7 mouse cellular contexts compared by ENCODE assay signal in genomic region chr1:119503181-119503580, GRCm38 (mm10). TPM values are rescaled to one million over a fixed set of nuclear protein-coding genes. Genes with fewer than 3 reads are reported as not detected.
DNase-seq lines count a peak whose midpoint lies in the region; ATAC-seq and TF ChIP-seq lines count a peak whose summit lies in the region.

No protein-coding gene starts in this region.

- peak overlapping the region; percentile 76 for H3K9ac ChIP-seq in lung, embryonic 15.5 days
- H3K9ac ChIP-seq in forebrain, embryonic 14.5 days (ENCODE audit: low read length) = 0 out of 2 replicates have a peak overlapping the region, but pooled peaks have one; percentile 71
- H3K9ac ChIP-seq in limb, embryonic 14.5 days (ENCODE audit: low read depth, low read length, severe bottlenecking) = no peak overlapping the region
- peak overlapping the region; percentile 77; the same call in 1 of the 2 replicates for H3K9ac ChIP-seq in stomach, embryonic 14.5 days (replicated peaks; ENCODE audit: low read depth, low read length)

- no peaks in the 10 kb centered on the region for H3K9me3 ChIP-seq in lung, embryonic 15.5 days
- H3K9me3 ChIP-seq in forebrain, embryonic 14.5 days (replicated peaks; ENCODE audit: control insufficient read depth, low read length) = no peaks in the 10 kb centered on the region
- H3K9me3 ChIP-seq in limb, embryonic 14.5 days (ENCODE audit: control insufficient read depth, low read length) = no peaks in the 10 kb centered on the region
- H3K9me3 ChIP-seq in stomach, embryonic 14.5 days (ENCODE audit: control insufficient read depth, low read depth, low read length) = no peaks in the 10 kb centered on the region

- no peak for ATAC-seq in lung, embryonic 15.5 days (ENCODE audit: borderline replicate concordance, extremely low read depth, low FRiP score, low TSS enrichment)
- no peak for ATAC-seq in forebrain, embryonic 14.5 days
- no peak for ATAC-seq in limb, embryonic 14.5 days (ENCODE audit: low FRiP score, low read depth)
- ATAC-seq in stomach, embryonic 14.5 days (ENCODE audit: insufficient number of reproducible peaks, insufficient read depth, low FRiP score, low read depth) = no peak

- H3K27me3 ChIP-seq in lung, embryonic 15.5 days = no peaks in the 10 kb centered on the region
- no peaks in the 10 kb centered on the region for H3K27me3 ChIP-seq in forebrain, embryonic 14.5 days (replicated peaks; ENCODE audit: control insufficient read depth, insufficient read depth, low read length)
- no peaks in the 10 kb centered on the region for H3K27me3 ChIP-seq in limb, embryonic 14.5 days (ENCODE audit: control insufficient read depth, insufficient read depth, low read length)
- no peaks in the 10 kb centered on the region for H3K27me3 ChIP-seq in stomach, embryonic 14.5 days (ENCODE audit: control insufficient read depth, insufficient read depth, low read length)

- no peak for TF ChIP-seq POLR2A in limb, embryonic 14.5 days (IDR thresholded peaks at IDR 0.05; ENCODE audit: borderline replicate concordance, extremely low read depth, insufficient read depth, insufficient read length)

- H3K4me3 ChIP-seq in lung, embryonic 15.5 days = peak overlapping the region; percentile 73
- H3K4me3 ChIP-seq in forebrain, embryonic 14.5 days (ENCODE audit: low read depth, low read length) = peak overlapping the region; percentile 66; the same call in 1 of the 2 replicates
- H3K4me3 ChIP-seq in limb, embryonic 14.5 days (replicated peaks; ENCODE audit: low read length) = peak overlapping the region; percentile 70
- peak overlapping the region; percentile 71 for H3K4me3 ChIP-seq in stomach, embryonic 14.5 days (ENCODE audit: low read depth, low read length)

- peak overlapping the region; percentile 85; the same call in 1 of the 2 replicates for H3K27ac ChIP-seq in lung, embryonic 15.5 days
- no peak overlapping the region for H3K27ac ChIP-seq in forebrain, embryonic 14.5 days (ENCODE audit: low read depth, low read length)
- H3K27ac ChIP-seq in limb, embryonic 14.5 days (replicated peaks; ENCODE audit: low read depth, low read length) = no peak overlapping the region
- H3K27ac ChIP-seq in stomach, embryonic 14.5 days (ENCODE audit: low read length) = no peak overlapping the region; the same call in 1 of the 2 replicates

- peaks cover 54% of the 10 kb centered on the region for H3K4me1 ChIP-seq in lung, embryonic 15.5 days
- H3K4me1 ChIP-seq in forebrain, embryonic 14.5 days (ENCODE audit: control insufficient read depth, insufficient read depth, low read length) = peaks cover 5% of the 10 kb centered on the region
- H3K4me1 ChIP-seq in limb, embryonic 14.5 days (ENCODE audit: control insufficient read depth, insufficient read depth, low read length) = peaks cover 6% of the 10 kb centered on the region
- peaks cover 14% of the 10 kb centered on the region; the same call in 1 of the 2 replicates for H3K4me1 ChIP-seq in stomach, embryonic 14.5 days (ENCODE audit: control insufficient read depth, insufficient read depth, low read length)

- WGBS in lung, embryonic 15.5 days = 40% methylated on average over 3 of the region's 3 CpGs
- 83% methylated on average over 3 of the region's 3 CpGs for WGBS in forebrain, embryonic 14.5 days
- WGBS in limb, embryonic 14.5 days = 81% methylated on average over 3 of the region's 3 CpGs
- 78% methylated on average over 3 of the region's 3 CpGs for WGBS in stomach, embryonic 14.5 days

- DNase-seq in lung, postnatal 14 days = no peak
- no peak for DNase-seq in forebrain, embryonic 14.5 days (ENCODE audit: low spot score)
- no peak for DNase-seq in limb, embryonic 14.5 days (ENCODE audit: low spot score)
- DNase-seq in right cerebral cortex, postnatal 25 days = no peak
- DNase-seq in right cerebral cortex, postnatal 10 days (ENCODE audit: low spot score in 2 of 2) = no peak

- H3K36me3 ChIP-seq in lung, embryonic 15.5 days = peaks cover 15% of the 10 kb centered on the region; the same call in 1 of the 2 replicates
- no peaks in the 10 kb centered on the region for H3K36me3 ChIP-seq in forebrain, embryonic 14.5 days (ENCODE audit: control insufficient read depth, insufficient read depth, low read length)
- H3K36me3 ChIP-seq in limb, embryonic 14.5 days (ENCODE audit: control insufficient read depth, insufficient read depth, low read length) = 0 out of 2 replicates have a peak, but pooled peaks cover 4% of the 10 kb centered on the region
- peaks cover 3% of the 10 kb centered on the region; the same call in 1 of the 2 replicates for H3K36me3 ChIP-seq in stomach, embryonic 14.5 days (ENCODE audit: control insufficient read depth, insufficient read depth, low read length)

- H3K4me2 ChIP-seq in lung, embryonic 15.5 days = peak overlapping the region; percentile 58
- peak overlapping the region; percentile 86 for H3K4me2 ChIP-seq in forebrain, embryonic 14.5 days (ENCODE audit: low read length)
- peak overlapping the region; percentile 51 for H3K4me2 ChIP-seq in limb, embryonic 14.5 days (replicated peaks; ENCODE audit: low read depth, low read length, severe bottlenecking)
- H3K4me2 ChIP-seq in stomach, embryonic 14.5 days (replicated peaks; ENCODE audit: low read depth, low read length) = peak overlapping the region; percentile 84

RNA-seq across cellular contexts. Expression of gene Ralb, which starts 1.4 kb away (rescaled TPM):
- 254 and 264 TPM in 2 replicates for polyA plus RNA-seq in lung, embryonic 15.5 days (2015; fragmentation: Nextera tagmentation; extraction: Ambion mirVana)
- polyA plus RNA-seq in forebrain, embryonic 14.5 days (2014; fragmentation: Nextera tagmentation; extraction: Ambion mirVana) = 41.6 and 43.7 TPM in 2 replicates
- 45.3 and 49.4 TPM in 2 replicates for polyA plus RNA-seq in limb, embryonic 14.5 days (2012; rRNA removed)
- polyA plus RNA-seq in limb, embryonic 14.5 days (2014; fragmentation: Nextera tagmentation; extraction: Ambion mirVana) = 110 TPM in 2 replicates
- 103 and 128 TPM in 2 replicates for polyA plus RNA-seq in stomach, embryonic 14.5 days (2014; fragmentation: Nextera tagmentation; extraction: Ambion mirVana)

RNA-seq across cellular contexts. Expression of gene Tmem185b, which starts 22.8 kb away (rescaled TPM):
- 30.5 and 32.6 TPM in 2 replicates for polyA plus RNA-seq in lung, embryonic 15.5 days (2015; fragmentation: Nextera tagmentation; extraction: Ambion mirVana)
- polyA plus RNA-seq in forebrain, embryonic 14.5 days (2014; fragmentation: Nextera tagmentation; extraction: Ambion mirVana) = 19.1 and 21.6 TPM in 2 replicates
- 23.0 and 33.2 TPM in 2 replicates for polyA plus RNA-seq in limb, embryonic 14.5 days (2012; rRNA removed)
- 24.3 and 31.9 TPM in 2 replicates for polyA plus RNA-seq in limb, embryonic 14.5 days (2014; fragmentation: Nextera tagmentation; extraction: Ambion mirVana)
- polyA plus RNA-seq in stomach, embryonic 14.5 days (2014; fragmentation: Nextera tagmentation; extraction: Ambion mirVana) = 22.8 and 23.9 TPM in 2 replicates
